Mouse (Mus musculus) MEL (cell line): ENCODE results near the gene Rspo4. TPM values are rescaled to one million over a fixed set of nuclear protein-coding genes. Genes with fewer than 3 reads are reported as not detected.

Experiments
- DNase-seq: peaks from one replicate; pipeline ENCODE4 v3.0.0; 2011; ENCODE audit warnings: low read depth, low spot score
- H3K27ac ChIP-seq: 2 replicates; pipeline ENCODE4 v1.5.1; 2012; ENCODE audit warnings: low read depth, mild to moderate bottlenecking, control low read depth, low read length, moderate library complexity; ENCODE audit not compliant: control insufficient read depth
- H3K27me3 ChIP-seq, 2 experiments: fragments of 150-350 bp in 1 of 2; sonication (generic) in 1 of 2; 2 replicates each; pipeline ENCODE4 v1.6.1; 2012; ENCODE audit warnings: low read length in 2 of 2, mild to moderate bottlenecking in 2 of 2, improper control_type of control experiment in 1 of 2, moderate library complexity in 1 of 2; ENCODE audit not compliant: insufficient read depth in 2 of 2, control insufficient read depth in 1 of 2
- H3K36me3 ChIP-seq, 2 experiments: 2 replicates each; pipeline ENCODE4 v1.6.1; 2012 to 2014; ENCODE audit warnings: low read length in 2 of 2, improper control_type of control experiment in 1 of 2, inconsistent platforms in 1 of 2, mild to moderate bottlenecking in 1 of 2; ENCODE audit not compliant: insufficient read depth in 2 of 2, control insufficient read depth in 1 of 2
- H3K4me1 ChIP-seq, 2 experiments: fragments of 150-350 bp in 1 of 2; sonication (generic) in 1 of 2; 2 replicates each; pipeline ENCODE4 v1.6.1; 2012; ENCODE audit warnings: low read length in 2 of 2, improper control_type of control experiment in 1 of 2, mild to moderate bottlenecking in 1 of 2; ENCODE audit not compliant: insufficient read depth in 2 of 2, control insufficient read depth in 1 of 2
- H3K4me3 ChIP-seq, 2 experiments: fragments of 150-350 bp in 1 of 2; sonication (generic) in 1 of 2; 2 replicates each; pipeline ENCODE4 v1.5.1; 2012; ENCODE audit warnings: low read depth in 2 of 2, low read length in 2 of 2, mild to moderate bottlenecking in 2 of 2, moderate library complexity in 2 of 2, control low read depth in 1 of 2, improper control_type of control experiment in 1 of 2; ENCODE audit not compliant: control insufficient read depth in 1 of 2, insufficient read depth in 1 of 2
- H3K79me2 ChIP-seq: 2 replicates; pipeline ENCODE4 v1.6.1; 2012; ENCODE audit warnings: mild to moderate bottlenecking, low read length, moderate library complexity; ENCODE audit not compliant: control insufficient read depth, poor library complexity, insufficient read depth
- H3K9ac ChIP-seq: 2 replicates; pipeline ENCODE4 v1.6.1; 2012; ENCODE audit warnings: low read depth, mild to moderate bottlenecking, control low read depth, low read length, moderate library complexity; ENCODE audit not compliant: control insufficient read depth, poor library complexity, severe bottlenecking
- H3K9me3 ChIP-seq: fragments of 150-350 bp; sonication (generic); replicated peaks from 2 replicates; pipeline ENCODE4 v1.6.1; 2012; ENCODE audit warnings: mild to moderate bottlenecking, low read length, improper control_type of control experiment, moderate library complexity; ENCODE audit not compliant: insufficient read depth
- CHD1 ChIP-seq: IDR thresholded peaks from 2 replicates; pipeline ENCODE4 v1.6.1; 2012; ENCODE audit warnings: low read depth, mild to moderate bottlenecking, inconsistent platforms, low read length, improper control_type of control experiment
- CHD2 ChIP-seq: IDR thresholded peaks from 2 replicates; pipeline ENCODE4 v1.6.1; 2011; ENCODE audit warnings: low read length, improper control_type of control experiment
- CTCF ChIP-seq, 3 experiments: IDR thresholded peaks in 2 of 3; conservative IDR thresholded peaks in 1 of 3; 2 replicates each; pipeline ENCODE4 v1.5.1; 2011 to 2012; ENCODE audit warnings: low read length in 3 of 3, low read depth in 2 of 3, mild to moderate bottlenecking in 2 of 3, improper control_type of control experiment in 1 of 3, inconsistent platforms in 1 of 3, mixed read lengths in 1 of 3, moderate library complexity in 1 of 3; ENCODE audit not compliant: control insufficient read depth in 1 of 3, insufficient read depth in 1 of 3, poor library complexity in 1 of 3, severe bottlenecking in 1 of 3
- EP300 ChIP-seq, 2 experiments: IDR thresholded peaks; 2 replicates each; pipeline ENCODE4 v1.6.1; 2011; ENCODE audit warnings: improper control_type of control experiment in 2 of 2, low read length in 2 of 2, low read depth in 1 of 2, mild to moderate bottlenecking in 1 of 2
- ETS1 ChIP-seq: IDR thresholded peaks from 2 replicates; pipeline ENCODE4 v1.6.1; 2012; ENCODE audit warnings: low read depth, mild to moderate bottlenecking, inconsistent platforms, low read length, improper control_type of control experiment, moderate library complexity
- GABPA ChIP-seq: IDR thresholded peaks from 2 replicates; pipeline ENCODE4 v1.6.1; 2012; ENCODE audit warnings: low read depth, mild to moderate bottlenecking, inconsistent platforms, low read length, improper control_type of control experiment, moderate library complexity
- HCFC1 ChIP-seq: IDR thresholded peaks from 2 replicates; pipeline ENCODE4 v1.6.1; 2012; ENCODE audit warnings: low read depth, mild to moderate bottlenecking, inconsistent platforms, low read length, improper control_type of control experiment, moderate library complexity
- MAX ChIP-seq: IDR thresholded peaks from 2 replicates; pipeline ENCODE4 v1.6.1; 2011; ENCODE audit warnings: low read length, improper control_type of control experiment
- MXI1 ChIP-seq: IDR thresholded peaks from 2 replicates; pipeline ENCODE4 v1.6.1; 2011; ENCODE audit warnings: mild to moderate bottlenecking, low read depth, low read length, improper control_type of control experiment
- NELFE ChIP-seq: IDR thresholded peaks from 2 replicates; pipeline ENCODE4 v1.6.1; 2011; ENCODE audit warnings: low read depth, low read length, improper control_type of control experiment
- POLR2A ChIP-seq, 2 experiments: IDR thresholded peaks; 2 replicates each; pipeline ENCODE4 v1.6.1; 2011 to 2012; ENCODE audit warnings: low read length in 2 of 2, mild to moderate bottlenecking in 2 of 2, control low read depth in 1 of 2, improper control_type of control experiment in 1 of 2, low read depth in 1 of 2, moderate library complexity in 1 of 2; ENCODE audit not compliant: control insufficient read depth in 1 of 2, insufficient read depth in 1 of 2, poor library complexity in 1 of 2
- POLR2AphosphoS2 ChIP-seq: IDR thresholded peaks from 2 replicates; pipeline ENCODE4 v1.6.1; 2011; ENCODE audit warnings: low read length, improper control_type of control experiment
- TCF12 ChIP-seq: IDR thresholded peaks from 2 replicates; pipeline ENCODE4 v1.6.1; 2014; ENCODE audit warnings: low read depth, mild to moderate bottlenecking, inconsistent platforms, low read length, improper control_type of control experiment, moderate library complexity
- UBTF ChIP-seq: IDR thresholded peaks from 2 replicates; pipeline ENCODE4 v1.6.1; 2012; ENCODE audit warnings: low read depth, mild to moderate bottlenecking, inconsistent platforms, low read length, improper control_type of control experiment, moderate library complexity, borderline replicate concordance; ENCODE audit not compliant: insufficient read depth
- USF1 ChIP-seq: IDR thresholded peaks from 2 replicates; pipeline ENCODE4 v1.6.1; 2014; ENCODE audit warnings: low read depth, mild to moderate bottlenecking, inconsistent platforms, low read length, improper control_type of control experiment, moderate library complexity
- USF2 ChIP-seq, 2 experiments: IDR thresholded peaks; 2 replicates each; pipeline ENCODE4 v1.6.1; 2011 to 2012; ENCODE audit warnings: improper control_type of control experiment in 2 of 2, low read length in 2 of 2, borderline replicate concordance in 1 of 2, inconsistent platforms in 1 of 2, low read depth in 1 of 2, mild to moderate bottlenecking in 1 of 2; ENCODE audit not compliant: insufficient read depth in 1 of 2
- ZKSCAN1 ChIP-seq: IDR thresholded peaks from 2 replicates; pipeline ENCODE4 v1.6.1; 2012; ENCODE audit warnings: low read depth, mild to moderate bottlenecking, inconsistent platforms, low read length, improper control_type of control experiment, moderate library complexity
- ZNF384 ChIP-seq: IDR thresholded peaks from 2 replicates; pipeline ENCODE4 v1.6.1; 2012; ENCODE audit warnings: low read depth, mild to moderate bottlenecking, inconsistent platforms, low read length, improper control_type of control experiment
- polyA plus RNA-seq, 2 experiments: library from polyadenylated mRNA; stranded (reverse) in 1 of 2; unstranded in 1 of 2; fragments of >175 nt in 1 of 2; fragments of >200 nt in 1 of 2; gene quantifications; 2 replicates each; pipeline versions ENCODE4 v1.2.1 to v1.2.4; 2012; ENCODE audit warnings: low replicate concordance in 2 of 2, low read depth in 1 of 2; ENCODE audit not compliant: insufficient read length in 2 of 2, insufficient read depth in 1 of 2, missing spikeins in 1 of 2
- total RNA-seq: library from RNA; depleted of rRNA; stranded (reverse); fragments of 300-350 nt; gene quantifications from 2 replicates; pipeline ENCODE4 v1.2.3, GENCODE M21; 2012

Rspo4 gene
- total and polyA plus RNA-seq, 3 experiments = not detected

DNA sequence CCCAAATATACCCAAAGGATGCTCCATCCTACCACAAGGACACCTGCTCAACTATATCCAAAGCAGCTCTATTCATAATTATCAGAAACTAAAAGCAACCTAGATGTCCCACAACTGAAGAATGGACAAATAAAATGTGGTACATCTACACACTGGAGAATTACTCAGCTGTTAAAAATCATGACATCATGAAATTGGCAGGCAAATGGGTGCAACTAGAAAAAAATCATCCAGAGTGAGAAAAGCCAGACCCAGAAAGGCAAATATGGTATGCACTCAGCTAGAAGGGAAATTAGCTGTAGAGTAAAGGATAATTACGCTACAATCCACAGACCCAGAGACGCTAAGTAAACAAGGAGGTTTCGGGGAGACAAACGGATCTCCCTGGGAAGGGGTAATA lies 58.1 kb downstream of the Rspo4 start:
- no peaks in the 10 kb centered on the region for H3K4me1 ChIP-seq
- H3K27ac ChIP-seq = no peak overlapping the region
- no peak overlapping the region for H3K9ac ChIP-seq
- DNase-seq = no peak
- no peak overlapping the region for H3K4me3 ChIP-seq
- H3K36me3 ChIP-seq = no peaks in the 10 kb centered on the region
- H3K9me3 ChIP-seq = no peaks in the 10 kb centered on the region
- H3K79me2 ChIP-seq = no peaks in the 10 kb centered on the region
- TF ChIP-seq POLR2AphosphoS2 (no peak), HCFC1 (no peak), MXI1 (no peak), TCF12 (no peak), EP300 (IDR thresholded peaks at IDR 0.05; ENCODE audit: low read depth in 1 of 2, low read length in 2 of 2) (no peak)
- TF ChIP-seq, all 39 proteins: peak for 0
- H3K27me3 ChIP-seq = peaks cover 0 to 2% of the 10 kb centered on the region in 2 experiments; a peak in 1 of 4 replicates

DNA sequence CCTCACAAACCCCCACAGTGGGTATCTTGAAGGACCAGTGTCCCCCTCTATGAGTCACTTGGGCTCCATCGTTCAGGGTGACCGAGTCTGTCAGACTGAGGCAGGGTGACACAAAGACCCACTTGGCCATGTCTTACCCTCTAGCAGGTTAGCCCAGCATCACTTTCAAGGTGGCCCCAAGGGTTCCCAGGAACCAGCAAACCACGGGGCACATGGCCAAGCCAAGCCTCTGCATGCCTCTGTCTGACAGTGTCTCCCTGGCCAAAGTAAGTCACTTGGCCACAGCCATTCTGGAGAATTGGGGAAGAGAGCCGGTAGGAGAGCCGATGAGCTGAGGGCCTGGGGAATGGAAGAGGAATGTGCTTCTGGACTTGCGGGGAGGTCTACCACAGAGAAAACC lies 60.5 kb downstream of the Rspo4 start:
- Histone ChIP-seq H3K9me3 (no peaks in the 10 kb centered on the region), H3K4me1 (no peaks in the 10 kb centered on the region), H3K4me3 (no peak overlapping the region), H3K36me3 (no peaks in the 10 kb centered on the region), H3K27ac (no peak overlapping the region), H3K9ac (no peak overlapping the region), H3K27me3 (peaks cover 0 to 2% of the 10 kb centered on the region in 2 experiments; a peak in 1 of 4 replicates), H3K79me2 (no peaks in the 10 kb centered on the region)
- TF ChIP-seq CHD2 (no peak), POLR2A (IDR thresholded peaks at IDR 0.05; ENCODE audit: control insufficient read depth in 1 of 2, insufficient read depth in 1 of 2, low read depth in 1 of 2, low read length in 2 of 2, poor library complexity in 1 of 2) (no peak), TCF12 (no peak), UBTF (no peak), MAX (no peak), NELFE (no peak), ZKSCAN1 (no peak), USF1 (no peak), GABPA (no peak), ETS1 (no peak), CTCF (IDR thresholded peaks at IDR 0.05 in 2 of 3, conservative IDR thresholded peaks at IDR 0.05 in 1 of 3; ENCODE audit: control insufficient read depth in 1 of 3, insufficient read depth in 1 of 3, low read depth in 2 of 3, low read length in 3 of 3, poor library complexity in 1 of 3, severe bottlenecking in 1 of 3) (no peak), EP300 (IDR thresholded peaks at IDR 0.05; ENCODE audit: low read depth in 1 of 2, low read length in 2 of 2) (no peak), USF2 (IDR thresholded peaks at IDR 0.05; ENCODE audit: borderline replicate concordance in 1 of 2, insufficient read depth in 1 of 2, low read depth in 1 of 2, low read length in 2 of 2) (no peak), ZNF384 (no peak), CHD1 (no peak)
- no peak for DNase-seq
